Mouse (Mus musculus): Measurements from ENCODE around the gene Gria1. TPM values are rescaled to one million over a fixed set of nuclear protein-coding genes. Genes with fewer than 3 reads are reported as not detected.

Gene Gria1
- polyA plus RNA-seq, 1 experiment from 2014 or later = 1.2 TPM

DNA sequence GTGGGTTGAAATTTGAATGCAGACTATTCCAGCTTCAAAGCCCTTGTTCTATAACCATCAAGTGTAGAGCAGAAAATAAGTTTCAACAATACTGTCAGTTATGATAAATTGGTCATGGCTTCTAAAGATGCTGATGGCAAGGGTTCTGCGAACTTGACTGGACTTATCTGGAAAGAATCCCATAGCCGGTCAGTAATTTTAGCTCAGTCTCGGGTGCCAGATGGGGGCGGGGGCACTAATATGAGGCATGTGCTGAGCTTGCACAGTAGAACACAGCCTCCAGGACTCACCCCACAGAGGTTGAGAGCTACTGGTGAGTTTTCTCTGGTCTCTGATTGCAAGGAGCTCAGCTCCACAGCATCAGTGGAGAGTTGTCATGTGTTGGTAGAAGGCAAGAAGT, 140.5 kb downstream of the Gria1 start:
- 79% methylated on average over 4 of the region's 4 CpGs for WGBS
- DNase-seq (ENCODE audit: low spot score) (no peak), ATAC-seq (replicated peaks; ENCODE audit: low FRiP score, low read depth) (no peak)
- no peaks in the 10 kb centered on the region for H3K27me3 ChIP-seq (ENCODE audit: insufficient read depth, low read length)
- H3K36me3 ChIP-seq (ENCODE audit: insufficient read depth, low read length) = no peaks in the 10 kb centered on the region
- no peaks in the 10 kb centered on the region for H3K4me1 ChIP-seq (replicated peaks; ENCODE audit: insufficient read depth, low read length)
- no peak overlapping the region for H3K4me3 ChIP-seq (replicated peaks; ENCODE audit: low read depth, low read length)
- no peak overlapping the region for H3K27ac ChIP-seq
- H3K9ac ChIP-seq (ENCODE audit: low read depth, low read length) = no peak overlapping the region
- no peak overlapping the region for H3K4me2 ChIP-seq (ENCODE audit: low read length)
- H3K9me3 ChIP-seq (replicated peaks; ENCODE audit: low read length) = no peaks in the 10 kb centered on the region
- no peak for TF ChIP-seq CTCF (IDR thresholded peaks at IDR 0.05; ENCODE audit: low read depth)

DNA sequence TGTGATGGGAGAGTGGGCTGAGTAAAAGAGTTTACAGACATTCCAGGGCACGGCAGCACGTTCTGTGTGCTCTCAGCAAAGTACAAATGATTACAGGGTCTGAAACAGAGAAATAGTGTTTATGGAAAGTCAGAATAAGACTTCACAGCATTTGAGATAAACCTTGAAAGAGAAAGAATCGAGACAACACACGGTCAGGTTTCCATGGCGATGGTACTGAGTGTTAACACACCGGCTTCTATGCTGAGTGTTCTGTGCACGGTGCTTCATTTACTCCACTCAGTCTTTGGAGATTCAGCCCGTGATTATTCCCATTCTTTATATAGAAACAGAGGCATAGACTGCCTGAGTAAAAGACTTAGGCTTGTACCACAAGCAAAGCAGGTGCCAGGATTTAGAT, 143.8 kb downstream of the Gria1 start:
- Histone ChIP-seq H3K4me3 (replicated peaks; ENCODE audit: low read depth, low read length) (no peak overlapping the region), H3K9me3 (replicated peaks; ENCODE audit: low read length) (no peaks in the 10 kb centered on the region), H3K36me3 (ENCODE audit: insufficient read depth, low read length) (no peaks in the 10 kb centered on the region), H3K27ac (no peak overlapping the region), H3K4me1 (replicated peaks; ENCODE audit: insufficient read depth, low read length) (no peaks in the 10 kb centered on the region), H3K9ac (ENCODE audit: low read depth, low read length) (no peak overlapping the region), H3K27me3 (ENCODE audit: insufficient read depth, low read length) (no peaks in the 10 kb centered on the region), H3K4me2 (ENCODE audit: low read length) (no peak overlapping the region)
- DNase-seq (ENCODE audit: low spot score) = no peak
- no peak for TF ChIP-seq CTCF (IDR thresholded peaks at IDR 0.05; ENCODE audit: low read depth)
- ATAC-seq (replicated peaks; ENCODE audit: low FRiP score, low read depth) = no peak
- WGBS = 78% methylated on average over 8 of the region's 8 CpGs

DNA sequence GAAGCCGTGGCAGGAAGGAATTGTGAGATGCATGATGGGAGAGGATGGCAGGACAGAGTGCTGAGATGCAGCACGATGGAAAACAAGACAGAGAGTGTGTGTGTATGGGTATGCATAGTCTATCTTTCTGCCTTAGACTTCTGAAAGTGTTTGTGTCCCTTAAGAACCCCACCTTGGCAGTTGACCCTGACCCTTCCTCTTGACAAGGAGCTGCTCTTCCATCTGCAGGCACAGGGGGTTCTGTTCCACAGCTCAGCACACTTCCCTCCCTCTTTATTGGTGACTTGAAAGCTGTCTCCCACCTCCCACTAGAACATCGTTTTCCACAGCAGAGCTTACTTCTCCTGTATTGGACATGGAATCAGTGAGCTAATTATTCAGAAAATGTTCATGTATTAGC, 148.2 kb downstream of the Gria1 start:
- H3K9me3 ChIP-seq (replicated peaks; ENCODE audit: low read length) = no peaks in the 10 kb centered on the region; the same call in 1 of the 2 replicates
- WGBS = 46% methylated on average over 3 of the region's 3 CpGs
- DNase-seq (ENCODE audit: low spot score) (no peak), ATAC-seq (replicated peaks; ENCODE audit: low FRiP score, low read depth) (no peak)
- H3K4me2 ChIP-seq (ENCODE audit: low read length) = no peak overlapping the region
- no peaks in the 10 kb centered on the region for H3K36me3 ChIP-seq (ENCODE audit: insufficient read depth, low read length)
- no peak overlapping the region for H3K9ac ChIP-seq (ENCODE audit: low read depth, low read length)
- no peak overlapping the region for H3K27ac ChIP-seq
- no peaks in the 10 kb centered on the region for H3K4me1 ChIP-seq (replicated peaks; ENCODE audit: insufficient read depth, low read length)
- H3K27me3 ChIP-seq (ENCODE audit: insufficient read depth, low read length) = no peaks in the 10 kb centered on the region
- no peak overlapping the region for H3K4me3 ChIP-seq (replicated peaks; ENCODE audit: low read depth, low read length)
- TF ChIP-seq CTCF (IDR thresholded peaks at IDR 0.05; ENCODE audit: low read depth) = no peak

DNA sequence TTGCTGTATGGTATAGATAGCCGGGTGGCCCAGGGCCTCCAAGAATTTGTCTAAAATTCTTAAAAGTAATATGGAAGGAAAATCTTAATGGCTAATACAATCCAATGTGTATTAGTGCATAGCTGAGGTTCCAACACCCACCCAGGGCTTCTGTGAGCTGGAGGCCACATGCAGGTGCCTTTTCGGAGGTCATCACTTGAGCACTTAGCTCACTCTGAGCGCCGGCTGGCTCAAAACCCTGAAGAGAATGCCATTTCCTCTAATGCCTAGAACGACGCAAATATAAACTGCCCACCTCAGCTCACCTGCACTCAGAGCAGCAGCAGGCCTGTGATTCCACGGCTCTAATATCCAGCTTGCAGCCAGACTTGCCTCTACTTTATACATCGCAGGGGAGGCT, 148.9 kb downstream of the Gria1 start:
- no peak for TF ChIP-seq CTCF (IDR thresholded peaks at IDR 0.05; ENCODE audit: low read depth)
- ATAC-seq (replicated peaks; ENCODE audit: low FRiP score, low read depth) = no peak
- 89% methylated on average over 8 of the region's 8 CpGs for WGBS

DNA sequence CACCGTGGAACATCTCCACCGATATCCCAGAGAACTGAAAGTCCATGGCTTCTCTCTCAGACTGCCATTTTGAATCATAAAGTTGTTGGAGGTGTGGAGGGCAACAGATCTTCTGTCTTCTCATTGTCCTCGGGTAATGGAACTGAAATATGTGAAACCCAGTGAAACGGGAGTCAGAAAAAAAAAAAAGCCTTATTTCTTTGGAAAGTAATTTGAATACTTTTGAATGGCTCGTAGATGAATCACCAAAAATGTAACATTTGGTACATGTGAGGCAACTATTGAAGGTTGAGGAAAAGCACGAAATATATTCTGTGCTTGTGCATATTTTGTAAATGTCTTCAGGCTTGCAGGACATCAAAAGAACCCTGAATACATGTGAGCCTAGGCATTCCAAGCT, 151.7 kb downstream of the Gria1 start:
- Histone ChIP-seq H3K27ac (no peak overlapping the region), H3K36me3 (ENCODE audit: insufficient read depth, low read length) (no peaks in the 10 kb centered on the region), H3K27me3 (ENCODE audit: insufficient read depth, low read length) (no peaks in the 10 kb centered on the region), H3K4me2 (ENCODE audit: low read length) (no peak overlapping the region), H3K9me3 (replicated peaks; ENCODE audit: low read length) (no peaks in the 10 kb centered on the region; the same call in 1 of the 2 replicates), H3K4me1 (replicated peaks; ENCODE audit: insufficient read depth, low read length) (no peaks in the 10 kb centered on the region), H3K9ac (ENCODE audit: low read depth, low read length) (no peak overlapping the region), H3K4me3 (replicated peaks; ENCODE audit: low read depth, low read length) (no peak overlapping the region)
- ATAC-seq (replicated peaks; ENCODE audit: low FRiP score, low read depth) (no peak), DNase-seq (ENCODE audit: low spot score) (no peak)
- 85% methylated on average over 6 of the region's 6 CpGs for WGBS
- TF ChIP-seq CTCF (IDR thresholded peaks at IDR 0.05; ENCODE audit: low read depth) = no peak

More for the DNA sequence above, 148.9 kb downstream of the Gria1 start:
- Histone ChIP-seq H3K9me3 (replicated peaks; ENCODE audit: low read length) (no peaks in the 10 kb centered on the region; the same call in 1 of the 2 replicates), H3K27me3 (ENCODE audit: insufficient read depth, low read length) (no peaks in the 10 kb centered on the region), H3K27ac (no peak overlapping the region), H3K4me2 (ENCODE audit: low read length) (no peak overlapping the region), H3K9ac (ENCODE audit: low read depth, low read length) (no peak overlapping the region), H3K4me1 (replicated peaks; ENCODE audit: insufficient read depth, low read length) (no peaks in the 10 kb centered on the region), H3K4me3 (replicated peaks; ENCODE audit: low read depth, low read length) (no peak overlapping the region), H3K36me3 (ENCODE audit: insufficient read depth, low read length) (no peaks in the 10 kb centered on the region)
- no peak for DNase-seq (ENCODE audit: low spot score)

DNA sequence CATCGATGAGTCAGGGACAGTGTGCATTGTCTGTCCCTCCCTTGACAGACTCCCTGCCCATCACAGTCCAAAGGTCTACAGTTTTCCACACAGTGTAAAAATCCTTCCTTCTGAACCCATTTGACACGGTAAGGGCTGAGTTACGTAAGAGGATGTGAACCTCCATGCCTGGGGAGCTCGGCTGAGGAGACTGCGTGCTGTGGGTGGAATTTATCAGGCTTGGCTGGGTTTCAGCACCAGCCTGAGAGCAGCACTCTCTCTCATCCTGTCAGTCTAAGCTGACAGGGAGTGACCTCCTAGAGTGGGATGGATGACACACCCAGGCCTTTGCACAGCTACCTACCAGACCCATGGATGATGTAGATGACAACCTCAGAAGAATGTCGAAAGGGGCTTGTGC, 158.9 kb downstream of the Gria1 start:
- H3K4me1 ChIP-seq (replicated peaks; ENCODE audit: insufficient read depth, low read length) = no peaks in the 10 kb centered on the region
- H3K27me3 ChIP-seq (ENCODE audit: insufficient read depth, low read length) = no peaks in the 10 kb centered on the region
- H3K27ac ChIP-seq = no peak overlapping the region
- no peaks in the 10 kb centered on the region for H3K36me3 ChIP-seq (ENCODE audit: insufficient read depth, low read length)
- TF ChIP-seq CTCF (IDR thresholded peaks at IDR 0.05; ENCODE audit: low read depth) = no peak
- no peaks in the 10 kb centered on the region for H3K9me3 ChIP-seq (replicated peaks; ENCODE audit: low read length)
- no peak overlapping the region for H3K4me3 ChIP-seq (replicated peaks; ENCODE audit: low read depth, low read length)
- DNase-seq (ENCODE audit: low spot score) (no peak), ATAC-seq (replicated peaks; ENCODE audit: low FRiP score, low read depth) (no peak; the same call in 1 of the 2 replicates)
- H3K9ac ChIP-seq (ENCODE audit: low read depth, low read length) = no peak overlapping the region
- no peak overlapping the region for H3K4me2 ChIP-seq (ENCODE audit: low read length)
- WGBS = 67% methylated on average over 6 of the region's 6 CpGs

DNA sequence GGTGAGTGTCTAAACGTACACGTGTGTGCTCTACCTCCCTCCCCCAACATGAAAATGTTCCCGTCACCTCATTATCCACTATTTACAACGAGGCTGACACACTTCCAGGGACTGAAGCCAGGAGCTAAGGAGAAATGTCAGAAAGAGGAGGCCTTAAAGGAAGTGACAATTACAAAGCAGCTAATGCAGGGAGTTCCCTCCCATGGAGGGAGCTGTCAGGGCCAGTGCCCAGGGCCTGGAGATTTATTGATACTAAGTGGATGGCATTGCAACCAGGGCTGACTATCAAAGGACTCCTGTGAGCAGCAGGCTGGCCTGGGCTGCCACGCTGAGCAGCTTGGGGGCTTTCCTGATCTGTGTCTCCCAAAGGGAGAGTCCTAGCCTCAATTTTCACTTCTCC, 163.0 kb downstream of the Gria1 start:
- H3K36me3 ChIP-seq (ENCODE audit: insufficient read depth, low read length) = no peaks in the 10 kb centered on the region
- WGBS = 38% methylated on average over 5 of the region's 5 CpGs
- H3K4me1 ChIP-seq (replicated peaks; ENCODE audit: insufficient read depth, low read length) = no peaks in the 10 kb centered on the region
- H3K27me3 ChIP-seq (ENCODE audit: insufficient read depth, low read length) = no peaks in the 10 kb centered on the region
- H3K9ac ChIP-seq (ENCODE audit: low read depth, low read length) = no peak overlapping the region
- H3K4me2 ChIP-seq (ENCODE audit: low read length) = no peak overlapping the region
- TF ChIP-seq CTCF (IDR thresholded peaks at IDR 0.05; ENCODE audit: low read depth) = no peak
- no peaks in the 10 kb centered on the region for H3K9me3 ChIP-seq (replicated peaks; ENCODE audit: low read length)
- no peak overlapping the region for H3K27ac ChIP-seq
- DNase-seq (ENCODE audit: low spot score) (peak; percentile 14), ATAC-seq (replicated peaks; ENCODE audit: low FRiP score, low read depth) (no peak)
- no peak overlapping the region for H3K4me3 ChIP-seq (replicated peaks; ENCODE audit: low read depth, low read length)

Measured in kidney, postnatal 0 days (tissue).